Mouse (Mus musculus): ENCODE measurements at regions not wholly inside any gene's neighbourhood (a gene's known extent, or its start where the extent isn't known, plus 50 kb on each side); places are given as distances from the start of the nearest gene placed in this dataset.
"Not testable (repeated sequence)": the region's sequence is repeated elsewhere in the genome, so short reads cannot be mapped to it uniquely, and the experiment has no call there.

GRCm38 (mm10) chrX:50490477-50490967 lies 62.2 kb upstream of the Olfr1324 start:
- not testable (repeated sequence) for DNase-seq

Measured in cerebellum, adult 9-11 months (tissue).